Mouse (Mus musculus): ENCODE measurements around the gene Ryk. TPM values are rescaled to one million over a fixed set of nuclear protein-coding genes. Genes with fewer than 3 reads are reported as not detected.
"Not testable (repeated sequence)": the region's sequence is repeated elsewhere in the genome, so short reads cannot be mapped to it uniquely, and the experiment has no call there.

Ryk gene
- polyA plus RNA-seq, 1 experiment from 2014 or later, result 20.3 TPM

DNA sequence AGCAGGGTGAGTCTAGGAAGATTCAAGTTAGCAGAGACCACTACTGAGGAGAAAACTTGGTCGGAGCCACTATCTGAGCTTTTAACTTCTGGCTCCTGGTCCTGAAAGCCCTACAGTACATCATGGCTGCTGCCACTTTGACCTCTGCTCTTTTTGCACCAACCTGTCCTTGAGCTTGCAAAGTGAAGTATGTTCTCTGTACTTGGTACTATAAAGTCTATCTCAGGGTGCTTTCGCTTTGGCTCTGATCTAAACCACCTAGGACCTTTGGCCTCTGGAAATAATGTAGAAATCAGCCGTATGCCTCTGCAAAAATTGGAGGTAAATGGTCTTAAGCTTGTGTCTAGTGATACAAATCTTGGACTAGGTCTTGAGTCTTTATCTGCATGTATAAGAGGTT is 76.8 kb downstream of the Ryk start:
- H3K27me3 ChIP-seq (ENCODE audit: control insufficient read depth, insufficient read depth, low read depth, low read length), result no peaks in the 10 kb centered on the region
- H3K36me3 ChIP-seq (ENCODE audit: control insufficient read depth, insufficient read depth, low read length), result peaks cover 24% of the 10 kb centered on the region
- ATAC-seq (ENCODE audit: low read depth), result no peak
- no peak overlapping the region for H3K9ac ChIP-seq (ENCODE audit: low read length)
- H3K9me3 ChIP-seq (ENCODE audit: control insufficient read depth, low read length), result no peaks in the 10 kb centered on the region
- peaks cover 10% of the 10 kb centered on the region for H3K4me1 ChIP-seq (replicated peaks; ENCODE audit: control insufficient read depth, insufficient read depth, low read length)
- WGBS, result 94% methylated on average over 3 of the region's 3 CpGs
- H3K4me2 ChIP-seq (ENCODE audit: low read depth, low read length), result no peak overlapping the region
- H3K27ac ChIP-seq (ENCODE audit: low read length), result no peak overlapping the region
- no peak overlapping the region for H3K4me3 ChIP-seq (ENCODE audit: low read length)

GRCm38 (mm10) chr9:102912516-102913035 is 77.9 kb downstream of the Ryk start:
- H3K36me3 ChIP-seq (ENCODE audit: control insufficient read depth, insufficient read depth, low read length), result peaks cover 20% of the 10 kb centered on the region
- WGBS, result 80% methylated on average over 10 of the region's 10 CpGs
- peak overlapping the region; percentile 8; the same call in 1 of the 2 replicates for H3K27ac ChIP-seq (ENCODE audit: low read length)
- no peaks in the 10 kb centered on the region for H3K27me3 ChIP-seq (ENCODE audit: control insufficient read depth, insufficient read depth, low read depth, low read length)
- H3K4me1 ChIP-seq (replicated peaks; ENCODE audit: control insufficient read depth, insufficient read depth, low read length), result peaks cover 10% of the 10 kb centered on the region
- no peaks in the 10 kb centered on the region for H3K9me3 ChIP-seq (ENCODE audit: control insufficient read depth, low read length)
- no peak overlapping the region for H3K4me3 ChIP-seq (ENCODE audit: low read length)
- H3K9ac ChIP-seq (ENCODE audit: low read length), result no peak overlapping the region
- H3K4me2 ChIP-seq (ENCODE audit: low read depth, low read length), result no peak overlapping the region
- ATAC-seq (ENCODE audit: low read depth), result no peak

GRCm38 (mm10) chr9:102913597-102913996 is 78.9 kb downstream of the Ryk start:
- not testable (repeated sequence) for H3K4me3 ChIP-seq (ENCODE audit: low read length); H3K4me2 ChIP-seq (ENCODE audit: low read depth, low read length); H3K4me1 ChIP-seq (replicated peaks; ENCODE audit: control insufficient read depth, insufficient read depth, low read length); H3K9ac ChIP-seq (ENCODE audit: low read length); ATAC-seq (ENCODE audit: low read depth); H3K9me3 ChIP-seq (ENCODE audit: control insufficient read depth, low read length); H3K27me3 ChIP-seq (ENCODE audit: control insufficient read depth, insufficient read depth, low read depth, low read length)
- Histone ChIP-seq H3K27ac (ENCODE audit: low read length) (peak overlapping the region; percentile 62), H3K36me3 (ENCODE audit: control insufficient read depth, insufficient read depth, low read length) (peaks cover 15% of the 10 kb centered on the region)
- WGBS, result 89% methylated on average over 3 of the region's 3 CpGs

DNA sequence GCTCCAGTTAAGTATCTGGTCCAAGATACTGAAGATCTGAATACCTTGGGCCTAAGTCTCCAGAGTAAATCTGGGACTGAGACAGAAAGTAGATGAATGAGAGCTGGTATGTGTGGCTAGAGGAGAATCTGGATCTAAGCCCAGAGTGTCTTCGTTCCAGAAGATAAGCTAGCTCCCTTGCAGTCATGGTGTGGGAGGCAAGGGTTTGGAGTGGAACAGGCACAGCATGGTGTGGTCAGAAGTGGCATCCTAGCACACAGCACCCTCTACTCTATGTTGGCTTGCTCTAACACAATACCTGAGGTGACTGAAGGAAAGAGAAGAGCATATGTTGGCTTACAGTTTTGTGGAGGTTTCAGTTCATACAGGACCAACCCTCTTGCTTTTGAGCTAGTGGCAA is 79.9 kb downstream of the Ryk start:
- Histone ChIP-seq H3K27ac (ENCODE audit: low read length) (peak overlapping the region; percentile 62), H3K36me3 (ENCODE audit: control insufficient read depth, insufficient read depth, low read length) (peaks cover 10% of the 10 kb centered on the region), H3K27me3 (ENCODE audit: control insufficient read depth, insufficient read depth, low read depth, low read length) (no peaks in the 10 kb centered on the region), H3K4me2 (ENCODE audit: low read depth, low read length) (no peak overlapping the region), H3K4me3 (ENCODE audit: low read length) (no peak overlapping the region), H3K9ac (ENCODE audit: low read length) (no peak overlapping the region), H3K4me1 (replicated peaks; ENCODE audit: control insufficient read depth, insufficient read depth, low read length) (peaks cover 10% of the 10 kb centered on the region), H3K9me3 (ENCODE audit: control insufficient read depth, low read length) (no peaks in the 10 kb centered on the region)
- ATAC-seq (ENCODE audit: low read depth), result peak; percentile 60
- WGBS, result 44% methylated on average over 1 of the region's 1 CpGs

DNA sequence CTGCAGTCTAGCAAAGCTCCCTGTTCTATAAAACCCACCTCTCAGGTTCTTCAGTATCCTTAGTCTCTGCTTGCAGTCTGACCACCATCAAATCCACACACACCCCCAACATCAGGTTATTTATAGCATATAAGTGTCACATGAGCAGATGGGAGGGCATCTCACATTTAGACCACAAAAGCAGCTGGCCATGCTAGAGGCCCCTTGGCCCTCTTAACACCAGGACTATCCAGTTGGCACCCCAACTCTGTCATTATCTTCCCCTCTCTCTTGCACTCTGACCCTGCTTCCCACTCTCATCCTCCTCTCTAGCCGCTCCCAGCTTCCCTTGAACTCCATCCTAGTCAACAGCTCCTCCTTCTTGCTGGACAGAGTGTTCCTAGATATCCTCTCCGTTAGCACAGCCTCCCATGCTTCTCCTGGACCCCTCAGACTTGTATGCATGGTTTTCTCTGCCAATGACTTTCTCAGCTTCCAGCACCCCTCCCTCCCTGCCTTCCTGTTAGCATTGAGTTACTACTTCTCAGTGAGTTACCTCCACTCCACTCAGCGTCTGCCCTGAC is 80.7 kb downstream of the Ryk start:
- peaks cover 10% of the 10 kb centered on the region for H3K4me1 ChIP-seq (replicated peaks; ENCODE audit: control insufficient read depth, insufficient read depth, low read length)
- no peaks in the 10 kb centered on the region for H3K9me3 ChIP-seq (ENCODE audit: control insufficient read depth, low read length)
- no peaks in the 10 kb centered on the region for H3K27me3 ChIP-seq (ENCODE audit: control insufficient read depth, insufficient read depth, low read depth, low read length)
- H3K27ac ChIP-seq (ENCODE audit: low read length), result peak overlapping the region; percentile 66
- no peak overlapping the region for H3K4me2 ChIP-seq (ENCODE audit: low read depth, low read length)
- peaks cover 4% of the 10 kb centered on the region for H3K36me3 ChIP-seq (ENCODE audit: control insufficient read depth, insufficient read depth, low read length)
- no peak overlapping the region for H3K9ac ChIP-seq (ENCODE audit: low read length)
- H3K4me3 ChIP-seq (ENCODE audit: low read length), result no peak overlapping the region
- ATAC-seq (ENCODE audit: low read depth), result peak; percentile 56
- 45% methylated on average over 3 of the region's 3 CpGs for WGBS

GRCm38 (mm10) chr9:102916076-102916475 is 81.4 kb downstream of the Ryk start:
- H3K4me2 ChIP-seq (ENCODE audit: low read depth, low read length), result no peak overlapping the region
- ATAC-seq (ENCODE audit: low read depth), result peak; percentile 56
- 74% methylated on average over 7 of the region's 7 CpGs for WGBS

GRCm38 (mm10) chr9:102917532-102918129 is 82.9 kb downstream of the Ryk start:
- WGBS, result 66% methylated on average over 8 of the region's 8 CpGs

More at GRCm38 (mm10) chr9:102916076-102916475, 81.4 kb downstream of the Ryk start:
- Histone ChIP-seq H3K4me3 (ENCODE audit: low read length) (no peak overlapping the region), H3K27me3 (ENCODE audit: control insufficient read depth, insufficient read depth, low read depth, low read length) (no peaks in the 10 kb centered on the region), H3K9ac (ENCODE audit: low read length) (no peak overlapping the region), H3K36me3 (ENCODE audit: control insufficient read depth, insufficient read depth, low read length) (no peaks in the 10 kb centered on the region; the same call in 1 of the 2 replicates), H3K4me1 (replicated peaks; ENCODE audit: control insufficient read depth, insufficient read depth, low read length) (peaks cover 10% of the 10 kb centered on the region), H3K27ac (ENCODE audit: low read length) (peak overlapping the region; percentile 66), H3K9me3 (ENCODE audit: control insufficient read depth, low read length) (no peaks in the 10 kb centered on the region)

GRCm38 (mm10) chr9:102919486-102919885 is 84.8 kb downstream of the Ryk start:
- no peak for ATAC-seq (ENCODE audit: low read depth)
- Histone ChIP-seq H3K9ac (ENCODE audit: low read length) (no peak overlapping the region), H3K27ac (ENCODE audit: low read length) (no peak overlapping the region), H3K4me1 (replicated peaks; ENCODE audit: control insufficient read depth, insufficient read depth, low read length) (peaks cover 6% of the 10 kb centered on the region), H3K9me3 (ENCODE audit: control insufficient read depth, low read length) (no peaks in the 10 kb centered on the region), H3K27me3 (ENCODE audit: control insufficient read depth, insufficient read depth, low read depth, low read length) (no peaks in the 10 kb centered on the region), H3K4me2 (ENCODE audit: low read depth, low read length) (no peak overlapping the region), H3K36me3 (ENCODE audit: control insufficient read depth, insufficient read depth, low read length) (no peaks in the 10 kb centered on the region), H3K4me3 (ENCODE audit: low read length) (no peak overlapping the region)
- 60% methylated on average over 5 of the region's 5 CpGs for WGBS

More at GRCm38 (mm10) chr9:102917532-102918129, 82.9 kb downstream of the Ryk start:
- H3K27ac ChIP-seq (ENCODE audit: low read length), result no peak overlapping the region
- H3K36me3 ChIP-seq (ENCODE audit: control insufficient read depth, insufficient read depth, low read length), result no peaks in the 10 kb centered on the region
- H3K4me1 ChIP-seq (replicated peaks; ENCODE audit: control insufficient read depth, insufficient read depth, low read length), result peaks cover 6% of the 10 kb centered on the region
- H3K9ac ChIP-seq (ENCODE audit: low read length), result no peak overlapping the region
- no peaks in the 10 kb centered on the region for H3K9me3 ChIP-seq (ENCODE audit: control insufficient read depth, low read length)
- ATAC-seq (ENCODE audit: low read depth), result no peak
- no peaks in the 10 kb centered on the region for H3K27me3 ChIP-seq (ENCODE audit: control insufficient read depth, insufficient read depth, low read depth, low read length)
- no peak overlapping the region for H3K4me3 ChIP-seq (ENCODE audit: low read length)
- H3K4me2 ChIP-seq (ENCODE audit: low read depth, low read length), result no peak overlapping the region

DNA sequence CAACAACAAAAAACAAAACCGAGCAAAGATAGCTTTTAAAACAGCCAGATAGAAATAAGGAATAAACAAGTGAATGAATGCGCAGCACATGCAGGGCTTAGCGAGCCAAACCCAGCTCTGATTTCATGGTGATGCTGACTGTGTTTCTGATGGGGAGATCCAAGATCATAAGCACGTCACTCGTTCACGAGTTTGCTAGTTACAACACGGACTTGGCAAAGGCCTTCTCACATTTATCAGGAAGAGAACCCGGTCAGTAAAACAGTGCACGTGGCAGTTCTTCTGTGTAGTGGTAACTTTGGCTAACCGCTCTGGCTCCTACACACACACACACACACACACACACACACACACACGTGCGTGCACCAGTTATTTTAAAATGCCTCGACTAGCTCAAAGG is 87.1 kb downstream of the Ryk start:
- Histone ChIP-seq H3K4me2 (ENCODE audit: low read depth, low read length) (no peak overlapping the region), H3K27ac (ENCODE audit: low read length) (no peak overlapping the region), H3K4me1 (replicated peaks; ENCODE audit: control insufficient read depth, insufficient read depth, low read length) (no peaks in the 10 kb centered on the region), H3K36me3 (ENCODE audit: control insufficient read depth, insufficient read depth, low read length) (no peaks in the 10 kb centered on the region), H3K9me3 (ENCODE audit: control insufficient read depth, low read length) (no peaks in the 10 kb centered on the region), H3K27me3 (ENCODE audit: control insufficient read depth, insufficient read depth, low read depth, low read length) (no peaks in the 10 kb centered on the region), H3K9ac (ENCODE audit: low read length) (no peak overlapping the region), H3K4me3 (ENCODE audit: low read length) (no peak overlapping the region)
- WGBS, result 61% methylated on average over 13 of the region's 13 CpGs
- peak; percentile 68 for ATAC-seq (ENCODE audit: low read depth)
